Mouse (Mus musculus) brain, adult 2 months (tissue): ENCODE results near the gene Gm45140.

ENCODE experiments used
- DNase-seq: peaks from one replicate; pipeline ENCODE4 v3.0.0; 2011; ENCODE audit warnings: low read depth, low spot score

Gm45140 gene

GRCm38 (mm10) chr6:87835695-87836094 lies at the start of gene Gm45140:
Gene Gm45140, minus strand, starts transcription at chr6:87835795.
- no peak for DNase-seq

- DNase-seq: peak; percentile 97
Observed at GRCm38 (mm10) chr6:87882816-87883215, 47.2 kb upstream of the Gm45140 start.

- no peak for DNase-seq
Observed at GRCm38 (mm10) chr6:87882221-87882620, 46.6 kb upstream of the Gm45140 start.

DNA sequence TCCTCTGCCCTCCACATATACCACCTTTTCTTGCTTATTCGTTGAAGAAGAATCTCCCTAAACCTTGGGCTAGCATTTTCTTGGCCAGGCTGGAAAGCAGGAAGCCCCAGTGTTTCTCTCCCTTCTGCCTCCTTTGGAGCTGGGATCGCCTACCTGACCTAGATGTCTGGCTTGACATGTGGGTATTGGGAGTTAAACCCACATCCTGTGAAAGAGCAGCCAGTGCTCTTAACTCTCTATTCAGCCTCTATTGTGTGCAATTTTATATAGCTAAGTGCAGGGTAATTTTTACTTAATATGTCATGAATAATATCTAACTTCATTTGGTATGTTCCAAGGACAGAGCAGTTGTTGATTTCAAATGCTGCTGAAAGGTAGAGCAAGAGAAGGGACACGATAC lies 44.0 kb upstream of the Gm45140 start:
- DNase-seq: no peak

- no peak for DNase-seq
Observed at GRCm38 (mm10) chr6:87879010-87879409, 43.4 kb upstream of the Gm45140 start.

GRCm38 (mm10) chr6:87876068-87876643 lies 40.6 kb upstream of the Gm45140 start:
- no peak for DNase-seq

DNA sequence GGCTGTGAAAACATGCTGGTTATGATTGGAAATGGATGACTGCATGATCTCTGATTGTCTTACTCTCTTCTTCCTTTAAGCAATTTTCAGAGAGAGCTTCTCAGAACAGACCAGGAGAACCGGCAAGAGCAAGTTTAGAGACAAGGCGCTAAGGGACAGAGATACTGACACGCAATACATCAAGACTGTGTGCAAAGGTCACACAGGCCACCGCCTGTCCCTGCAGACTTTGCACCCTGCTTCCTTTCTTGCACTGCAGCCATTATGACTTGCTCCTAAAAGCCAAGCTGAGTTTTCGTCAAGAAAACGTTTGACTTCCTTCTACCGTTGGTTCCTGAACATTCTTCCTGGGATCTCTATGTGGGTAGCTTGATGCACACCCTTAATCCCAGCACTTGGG lies 40.0 kb upstream of the Gm45140 start:
- no peak for DNase-seq

DNA sequence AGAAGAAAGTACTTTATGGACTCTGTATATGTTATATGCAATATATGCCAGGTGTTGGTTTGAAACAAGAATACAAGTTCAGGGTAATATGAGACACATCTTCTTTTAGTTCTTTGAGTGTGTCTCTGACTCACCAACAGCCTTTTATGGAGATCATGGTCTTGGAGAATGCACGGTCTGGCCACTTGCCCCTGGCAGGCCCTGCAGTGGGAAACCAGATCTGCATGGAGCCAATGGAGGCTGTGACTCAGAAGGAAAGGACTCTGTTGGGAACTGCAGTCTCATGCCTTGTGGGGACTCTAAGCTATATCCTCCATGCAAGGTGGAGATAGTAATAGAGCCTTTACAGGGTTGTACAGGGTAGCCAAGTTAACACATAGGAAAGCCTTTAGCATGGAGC lies 39.5 kb upstream of the Gm45140 start:
- peak; percentile 45 for DNase-seq

DNA sequence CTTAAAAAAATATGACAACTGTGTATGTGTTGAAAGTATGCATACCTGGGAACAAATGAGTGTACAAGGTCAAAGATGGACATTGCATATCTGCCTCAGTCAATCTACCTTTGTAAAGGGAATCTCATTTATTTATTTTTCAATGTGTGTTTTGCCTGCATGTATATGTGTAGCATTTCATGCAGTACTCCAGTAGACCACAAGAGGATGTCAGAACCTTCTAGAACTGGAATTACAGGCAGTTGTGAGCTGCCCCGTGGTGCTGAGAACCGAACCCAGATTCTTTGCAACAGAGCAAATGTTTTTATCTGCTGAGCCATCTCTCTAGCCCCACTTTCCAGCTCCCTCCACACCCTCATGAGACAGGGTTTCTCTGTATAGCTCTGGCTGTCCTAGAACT lies 38.4 kb upstream of the Gm45140 start:
- DNase-seq: no peak

GRCm38 (mm10) chr6:87873104-87873503 lies 37.5 kb upstream of the Gm45140 start:
- DNase-seq: no peak

DNA sequence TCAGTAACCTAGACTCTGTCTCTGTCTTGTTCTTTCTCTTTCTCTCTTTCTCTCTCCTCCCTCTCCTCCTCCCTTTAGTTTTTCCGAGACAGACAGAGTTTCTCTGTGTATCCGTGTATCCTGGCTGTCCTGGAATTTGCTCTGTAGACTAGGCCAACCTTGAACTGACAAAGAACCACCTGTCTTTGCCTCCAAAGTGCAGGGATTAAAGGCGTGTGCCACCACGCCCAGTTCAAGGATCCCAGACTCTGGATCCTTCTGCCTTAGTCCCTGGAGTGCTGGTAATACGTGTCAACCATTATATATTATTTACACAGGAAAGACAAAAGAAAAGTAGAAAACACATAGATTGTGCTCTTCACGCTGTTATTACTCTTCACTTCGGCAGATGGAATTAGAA lies 35.6 kb upstream of the Gm45140 start:
- no peak for DNase-seq

DNA sequence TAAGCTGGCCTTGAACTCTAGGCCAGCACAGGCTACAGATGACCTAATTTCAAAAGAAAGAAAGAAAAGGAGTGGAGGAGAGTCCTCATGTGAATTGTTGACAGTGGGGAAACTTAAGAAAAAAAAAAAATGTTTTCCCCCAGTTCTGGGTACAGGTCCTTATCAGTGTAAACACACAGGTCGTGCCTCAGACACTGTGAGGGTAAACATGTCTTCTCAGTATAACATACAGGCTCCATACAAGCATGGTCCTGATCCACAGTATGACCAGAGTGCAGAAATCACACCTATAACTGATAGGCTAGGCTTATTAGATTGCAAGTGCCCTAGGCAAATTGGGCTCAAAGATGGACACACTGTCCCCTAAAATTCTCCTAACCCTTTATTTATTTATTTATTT lies 34.8 kb upstream of the Gm45140 start:
- no peak for DNase-seq

GRCm38 (mm10) chr6:87868871-87869506 lies 33.4 kb upstream of the Gm45140 start:
- peak; percentile 63 for DNase-seq

- DNase-seq: peak; percentile 53
Observed at GRCm38 (mm10) chr6:87867256-87867655, 31.7 kb upstream of the Gm45140 start.

GRCm38 (mm10) chr6:87866211-87866610 lies 30.6 kb upstream of the Gm45140 start:
- DNase-seq: no peak

- DNase-seq: peak; percentile 86
Observed at GRCm38 (mm10) chr6:87857071-87857470, 21.5 kb upstream of the Gm45140 start.

GRCm38 (mm10) chr6:87853446-87853845 lies 17.9 kb upstream of the Gm45140 start:
- no peak for DNase-seq

GRCm38 (mm10) chr6:87851871-87852270 lies 16.3 kb upstream of the Gm45140 start:
- DNase-seq: no peak

DNA sequence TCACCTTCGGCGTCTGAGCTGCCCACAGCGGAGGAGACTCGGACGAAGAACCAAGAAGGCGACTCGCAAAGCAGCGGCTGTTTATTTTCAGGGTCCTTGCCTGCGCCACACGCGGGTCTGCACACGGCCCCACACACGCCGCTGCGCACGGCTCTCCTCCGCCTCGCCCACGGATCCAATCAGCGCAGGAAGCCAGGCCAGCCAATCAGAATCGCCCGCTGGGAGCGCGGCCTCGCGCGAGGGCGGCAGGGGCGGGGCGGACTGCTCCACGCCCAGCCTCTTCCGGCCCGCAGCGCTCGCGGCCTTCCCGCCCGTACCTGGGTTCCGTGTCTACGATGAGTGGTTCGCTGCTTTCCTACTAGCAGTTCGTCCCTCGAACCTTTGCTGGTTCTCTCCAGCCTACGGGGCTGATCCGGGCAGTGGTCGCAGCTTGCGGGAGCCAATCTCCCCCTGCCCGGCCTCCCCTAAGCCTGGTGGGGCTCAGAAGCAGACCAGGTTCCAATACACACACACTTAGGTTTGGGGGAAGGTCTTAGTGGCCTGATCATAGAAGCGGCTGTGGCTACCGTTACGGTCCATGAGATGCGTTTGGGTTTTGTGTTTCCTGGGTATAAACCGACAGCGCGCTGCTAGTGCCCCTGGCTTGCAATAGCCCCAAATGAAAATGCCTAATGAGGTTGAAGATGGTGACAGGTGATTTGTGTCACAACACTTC lies 15.5 kb upstream of the Gm45140 start, which contains the start of gene Cnbp:
TSS of gene Cnbp (minus strand) at position 207 of the 715 bp plus-strand sequence.
- DNase-seq: peak; percentile 99

GRCm38 (mm10) chr6:87850155-87850899 lies 14.7 kb upstream of the Gm45140 start:
- DNase-seq: peak; percentile 65

DNA sequence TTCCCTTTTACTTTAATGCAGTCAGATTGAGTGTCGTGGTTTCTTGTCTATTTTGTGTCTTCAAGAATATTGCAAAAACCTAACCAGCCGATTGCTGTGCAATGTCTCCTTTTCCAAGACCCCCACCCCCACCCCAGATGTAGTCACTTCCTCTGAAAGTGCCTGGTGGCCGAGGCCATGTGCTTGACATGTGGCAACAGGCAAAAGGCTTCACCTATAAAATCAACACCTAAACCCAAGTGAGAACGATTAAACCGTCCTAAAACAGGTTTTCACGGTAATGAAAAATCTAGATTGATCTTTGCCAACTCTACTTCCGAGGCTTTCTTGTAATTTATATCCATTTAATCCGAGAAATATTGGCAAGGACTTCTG lies 14.2 kb upstream of the Gm45140 start:
- no peak for DNase-seq

DNA sequence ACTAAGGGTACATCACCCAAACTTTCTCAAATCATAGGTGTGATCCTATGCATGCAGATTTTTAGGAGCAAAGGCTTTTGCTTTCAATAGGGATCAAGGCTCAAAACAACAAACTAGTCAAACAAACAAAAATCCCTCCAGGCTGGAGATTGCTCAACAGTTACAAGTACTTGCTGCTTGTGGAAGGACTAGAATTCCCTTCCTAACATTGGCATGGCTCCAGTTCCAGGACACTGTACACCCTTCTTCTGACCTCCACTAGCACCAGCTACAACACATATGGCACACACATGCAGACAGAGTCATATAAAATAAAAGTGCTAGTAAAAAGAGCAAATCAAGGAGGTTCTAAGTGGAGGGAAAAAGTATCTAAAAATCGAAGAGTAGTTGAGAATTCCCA lies 11.2 kb upstream of the Gm45140 start:
- DNase-seq: no peak
